Mouse (Mus musculus): ENCODE measurements around the gene Plekha7. TPM values are rescaled to one million over a fixed set of nuclear protein-coding genes. Genes with fewer than 3 reads are reported as not detected.
A peak's percentile ranks its signal among the peaks of the same experiment; 100 is the strongest.

The Plekha7 gene
- total RNA-seq, 2 experiments from 2014 or later: 3.9 to 5.6 TPM

DNA sequence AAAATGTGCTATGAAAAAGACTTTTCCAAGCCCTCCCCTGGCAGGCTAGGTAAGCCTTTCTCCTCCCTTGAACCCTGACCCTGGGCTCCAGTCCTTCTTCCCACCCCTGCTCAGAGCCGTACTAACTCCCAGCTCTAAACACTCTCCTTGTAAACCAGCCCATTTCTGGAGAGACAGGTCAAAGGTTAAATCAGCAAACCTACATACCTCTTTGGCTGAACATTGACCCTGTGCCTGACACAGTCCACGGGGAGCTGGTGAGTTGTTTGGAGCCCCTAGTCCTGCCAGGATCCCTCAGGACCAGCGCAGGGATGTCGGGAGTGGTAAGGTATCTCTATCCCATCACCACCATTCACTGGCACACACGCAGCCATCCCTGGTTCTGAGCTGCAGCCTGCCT lies 15.8 kb downstream of the Plekha7 start:
- DNase-seq: no peak
- intact Hi-C loops (cut with DNase I): no loop called here

DNA sequence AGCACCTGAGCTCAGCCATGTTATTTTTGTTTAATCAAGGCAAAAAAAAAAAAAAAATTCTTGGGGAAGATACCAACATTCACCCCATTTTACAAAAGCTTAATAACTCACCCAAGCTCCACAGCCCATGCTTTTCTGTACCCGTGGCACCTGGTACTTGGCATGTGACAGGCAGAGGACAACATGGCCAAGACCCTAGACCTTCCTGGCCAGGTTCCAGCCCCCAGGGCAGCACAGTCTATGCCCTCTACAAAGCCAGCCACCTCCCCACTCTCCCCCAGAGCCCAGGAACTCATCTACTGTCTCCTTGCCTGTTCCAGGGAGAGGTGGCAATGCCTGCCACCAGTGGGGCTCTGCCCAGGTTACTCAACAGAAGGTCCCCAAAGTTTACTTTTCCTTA lies 17.6 kb downstream of the Plekha7 start:
- no peak for DNase-seq
- intact Hi-C loops (cut with DNase I): no loop called here

GRCm38 (mm10) chr7:116288996-116289395 lies 19.2 kb downstream of the Plekha7 start:
- intact Hi-C loops (cut with DNase I): no loop called here
- no peak for DNase-seq

GRCm38 (mm10) chr7:116287959-116288358 lies 20.2 kb downstream of the Plekha7 start:
- no peak for DNase-seq
- intact Hi-C loops (cut with DNase I): no loop called here

GRCm38 (mm10) chr7:116286611-116287355 lies 21.4 kb downstream of the Plekha7 start:
- intact Hi-C loops (cut with DNase I): no loop called here
- DNase-seq: no peak

GRCm38 (mm10) chr7:116286173-116286572 lies 22.0 kb downstream of the Plekha7 start:
- intact Hi-C loops (cut with DNase I): no loop called here
- peak; percentile 34 to 45 for DNase-seq

- DNase-seq: no peak
- intact Hi-C loops (cut with DNase I): no loop called here
These were observed 23.0 kb downstream of the Plekha7 start for GRCm38 (mm10) chr7:116285216-116285615.

DNA sequence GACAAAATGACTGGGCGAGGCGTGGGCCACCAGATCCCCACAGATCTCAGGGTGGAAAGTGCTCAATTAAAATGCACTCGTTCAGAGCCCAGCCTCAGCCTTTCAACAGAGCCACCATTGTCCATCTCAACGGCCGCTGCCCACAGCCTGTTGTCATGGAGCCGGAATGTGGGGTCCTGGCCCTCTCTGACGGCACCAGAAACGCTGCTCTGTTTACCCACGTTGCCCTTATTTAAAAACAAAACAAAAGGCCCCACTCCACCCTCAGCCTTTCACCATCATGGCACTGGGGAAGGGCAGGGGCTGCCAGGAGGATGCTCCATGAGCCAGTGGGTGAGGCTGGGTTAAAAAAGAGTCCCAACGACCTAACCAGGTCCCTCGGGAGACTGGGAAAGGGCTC lies 25.4 kb downstream of the Plekha7 start:
- DNase-seq: no peak
- intact Hi-C loops (cut with DNase I): no loop called here

DNA sequence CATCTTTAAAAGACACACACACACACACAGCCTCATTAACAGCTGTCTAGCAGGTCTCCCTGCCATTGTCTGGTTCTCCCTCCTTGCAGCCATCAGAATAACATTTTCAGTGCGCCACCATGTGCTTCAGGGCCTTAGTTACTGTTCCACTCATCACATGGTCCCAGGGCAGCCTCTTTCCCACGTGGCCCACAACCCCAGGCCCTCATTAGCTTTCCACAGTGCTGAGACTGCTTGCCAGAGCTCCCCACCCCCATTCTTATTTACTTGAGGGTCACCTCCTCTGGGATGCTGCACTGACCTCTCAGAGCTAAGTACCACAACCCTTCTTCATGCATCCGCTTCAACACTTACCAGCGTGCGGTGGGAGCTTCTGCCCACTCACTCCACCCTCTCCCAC lies 28.1 kb downstream of the Plekha7 start:
- intact Hi-C loops (cut with DNase I): no loop called here
- DNase-seq: no peak

DNA sequence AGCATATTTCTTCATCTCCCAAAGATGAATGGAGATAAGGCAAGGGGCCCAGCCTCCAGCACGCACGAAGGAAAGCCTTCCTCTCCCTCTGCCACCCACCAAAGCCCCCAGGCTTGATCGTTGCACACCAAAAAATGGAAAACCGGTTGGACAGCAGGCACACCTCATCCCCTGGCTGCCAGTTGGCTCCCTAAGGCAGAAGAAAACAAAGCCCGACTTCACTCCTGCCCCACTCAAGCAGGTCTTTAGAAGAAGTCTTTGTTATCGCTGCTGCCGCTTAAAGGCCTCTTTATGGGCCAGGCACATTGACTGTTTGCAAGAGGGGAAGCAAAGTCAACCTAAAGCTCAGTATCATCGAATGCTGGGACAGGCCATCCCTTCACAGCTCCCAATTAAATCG lies 29.9 kb downstream of the Plekha7 start:
- intact Hi-C loops (cut with DNase I): no loop called here
- DNase-seq: no peak

DNA sequence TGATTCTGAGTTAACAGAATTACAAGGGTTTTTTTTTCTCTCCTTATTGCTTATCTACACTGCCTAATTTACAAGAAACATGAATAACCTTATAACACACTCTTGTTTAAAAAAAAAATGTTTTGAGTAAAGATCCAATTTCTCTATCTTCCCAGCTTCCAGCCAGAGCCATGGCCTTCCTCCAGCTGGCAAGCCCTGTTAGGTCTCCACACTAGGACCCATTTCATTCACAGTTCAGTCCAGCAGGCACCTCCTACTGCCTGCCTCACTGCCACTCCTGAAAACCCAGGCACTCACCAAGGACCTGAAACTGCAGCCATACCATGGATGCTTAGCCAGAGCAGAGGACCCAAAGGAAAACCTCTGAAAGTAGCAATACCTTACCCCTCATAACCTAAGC lies 31.9 kb downstream of the Plekha7 start:
- peak; percentile 18 to 29 for DNase-seq
- intact Hi-C loops (cut with DNase I): no loop called here

DNA sequence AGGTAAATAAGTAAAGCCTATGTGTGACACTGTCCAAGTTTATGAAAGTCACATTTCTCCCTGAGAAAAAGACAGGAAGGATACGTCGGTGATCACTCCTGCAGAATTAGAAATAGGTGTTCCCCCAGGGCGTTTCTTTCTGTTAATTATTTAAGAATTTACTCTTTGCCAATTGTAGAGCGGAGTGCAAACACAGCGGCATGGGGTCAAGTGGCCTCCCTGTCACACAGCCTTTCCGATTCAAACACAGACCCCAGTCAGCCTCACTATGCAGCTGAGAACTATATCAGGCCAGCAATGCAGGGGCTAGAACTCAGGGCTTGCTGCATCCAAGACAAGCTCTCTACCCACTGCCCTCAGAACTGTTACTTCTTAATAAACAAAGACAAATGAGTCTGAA lies 35.1 kb downstream of the Plekha7 start:
- DNase-seq: no peak
- intact Hi-C loops (cut with DNase I): no loop called here

DNA sequence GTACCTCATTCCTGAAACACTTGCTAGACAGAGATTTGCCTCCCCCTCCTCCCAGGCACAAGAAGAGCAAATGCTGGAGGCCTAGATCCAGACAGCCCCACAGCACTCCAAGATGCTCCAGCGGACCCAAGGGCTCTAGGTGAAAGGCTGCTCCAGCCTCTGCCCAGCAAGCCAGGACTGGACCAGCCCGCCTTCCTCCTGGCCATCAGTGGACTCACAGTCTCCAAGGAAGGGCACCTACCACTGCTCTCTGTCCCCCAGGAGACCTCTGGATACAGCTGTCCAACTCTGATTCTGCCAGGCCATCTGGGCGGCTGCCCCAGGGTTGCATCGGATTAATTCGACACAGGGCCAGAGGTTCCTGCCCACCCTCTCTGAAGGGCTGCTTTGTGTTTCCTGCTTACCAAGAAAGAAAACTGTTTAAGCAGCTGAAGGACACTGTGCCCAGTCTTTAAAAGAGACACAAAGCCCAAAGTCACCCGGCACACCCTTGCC lies 38.6 kb downstream of the Plekha7 start:
- no peak for DNase-seq
- intact Hi-C loops (cut with DNase I): no loop called here

- intact Hi-C loops (cut with DNase I): no loop called here
- DNase-seq: no peak
These were observed 39.9 kb downstream of the Plekha7 start for GRCm38 (mm10) chr7:116268113-116268926.

- DNase-seq: no peak
- intact Hi-C loops (cut with DNase I): no loop called here
These were observed 44.9 kb downstream of the Plekha7 start for GRCm38 (mm10) chr7:116263281-116263680.

DNA sequence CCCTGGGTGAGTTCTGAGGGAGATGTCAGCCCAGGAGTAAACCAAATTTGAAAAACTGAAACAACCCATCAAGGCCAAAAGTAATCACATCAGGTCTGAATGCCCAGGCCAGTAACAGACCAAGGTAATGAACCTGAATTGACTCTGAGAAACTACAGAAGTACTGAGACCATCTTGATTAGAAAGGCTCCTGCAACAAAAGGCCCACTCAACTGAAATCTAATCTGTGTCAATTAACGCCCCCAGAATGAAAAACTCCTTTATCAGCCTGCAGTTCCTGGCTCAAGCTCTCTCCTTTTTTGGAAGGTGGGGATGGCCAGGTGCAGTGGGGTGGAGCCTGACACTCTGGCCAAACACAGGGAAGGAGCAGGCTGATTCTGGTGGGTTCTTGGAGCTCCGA lies 45.7 kb downstream of the Plekha7 start:
- intact Hi-C loops (cut with DNase I): loop anchor here (1.0 kb wide), 1 partner anchor 61 kb away; no protein-coding TSS in a partner anchor
- no peak for DNase-seq

GRCm38 (mm10) chr7:116262101-116262500 lies 46.1 kb downstream of the Plekha7 start:
- no peak for DNase-seq
- intact Hi-C loops (cut with DNase I): loop anchor here (1.0 kb wide), 1 partner anchor 61 kb away; no protein-coding TSS in a partner anchor

DNA sequence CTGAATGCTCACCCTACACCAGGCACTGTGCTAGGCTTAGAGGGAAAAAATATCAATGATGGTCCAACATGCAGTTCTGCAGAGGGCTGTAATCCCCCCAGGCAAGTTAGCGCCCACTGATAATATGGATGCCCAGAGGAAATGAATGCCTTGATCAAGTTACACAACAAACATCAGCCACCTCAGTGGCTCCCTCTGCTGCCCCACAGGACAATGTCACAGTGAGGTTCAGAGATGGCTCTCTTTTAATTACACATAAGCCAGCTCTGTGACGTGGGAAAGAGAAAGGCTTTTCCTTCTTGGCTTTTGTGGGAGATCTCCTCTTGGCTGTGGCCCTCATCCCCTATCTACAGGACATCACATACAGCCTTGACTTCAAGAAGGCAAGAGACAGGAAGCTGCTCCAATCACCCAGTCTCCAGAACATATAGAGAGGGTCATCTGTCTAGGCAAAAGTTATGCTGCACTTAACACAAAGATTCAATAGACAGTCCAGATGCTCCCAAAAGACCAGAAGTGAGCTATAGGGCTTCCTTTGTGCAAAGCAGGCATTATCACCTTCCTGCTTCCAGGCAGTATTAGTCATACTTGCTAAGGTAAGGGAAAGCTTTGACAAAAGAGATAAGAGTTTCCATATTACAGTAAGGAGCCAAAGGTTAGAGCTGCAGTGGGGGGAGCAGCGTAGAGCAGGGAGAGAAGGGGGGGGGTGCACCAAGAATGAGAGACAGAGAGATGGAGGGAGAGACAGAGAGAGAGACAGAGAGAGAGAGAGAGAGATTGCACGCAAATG lies 47.2 kb downstream of the Plekha7 start:
- intact Hi-C loops (cut with DNase I): no loop called here
- no peak for DNase-seq

GRCm38 (mm10) chr7:116258464-116259185 lies 49.6 kb downstream of the Plekha7 start:
- intact Hi-C loops (cut with DNase I): no loop called here
- no peak for DNase-seq

DNA sequence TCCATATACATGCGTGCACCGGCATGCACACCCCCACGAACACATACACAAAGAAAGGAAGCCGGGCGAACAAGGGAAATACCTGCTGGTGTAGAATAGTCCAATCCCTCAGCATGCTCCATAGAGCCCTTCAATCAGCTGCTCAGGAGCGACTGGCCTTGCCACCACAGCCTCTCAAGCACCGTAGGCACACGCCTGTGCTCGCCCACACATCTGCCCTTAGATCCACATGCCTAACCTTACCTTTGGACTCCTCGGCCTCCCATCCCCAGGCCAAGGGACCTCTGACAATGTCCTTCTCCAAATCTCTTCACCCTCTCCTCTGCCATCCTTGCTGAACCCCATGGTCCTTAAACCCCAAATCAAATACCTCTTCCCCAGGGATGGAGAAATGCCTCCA lies 50.2 kb downstream of the Plekha7 start:
- no peak for DNase-seq
- intact Hi-C loops (cut with DNase I): no loop called here
